Mouse (Mus musculus) E14TG2a.4 (cell line): Measurements from ENCODE around the gene Mark1.

Experiments
- CTCF ChIP-seq: conservative IDR thresholded peaks from 2 replicates; pipeline ENCODE4 v1.5.1; 2014; ENCODE audit warnings: low read length
- NANOG ChIP-seq: IDR thresholded peaks from 2 replicates; pipeline ENCODE4 v1.6.1; 2014; ENCODE audit warnings: borderline replicate concordance, low read length, mixed read lengths

DNA sequence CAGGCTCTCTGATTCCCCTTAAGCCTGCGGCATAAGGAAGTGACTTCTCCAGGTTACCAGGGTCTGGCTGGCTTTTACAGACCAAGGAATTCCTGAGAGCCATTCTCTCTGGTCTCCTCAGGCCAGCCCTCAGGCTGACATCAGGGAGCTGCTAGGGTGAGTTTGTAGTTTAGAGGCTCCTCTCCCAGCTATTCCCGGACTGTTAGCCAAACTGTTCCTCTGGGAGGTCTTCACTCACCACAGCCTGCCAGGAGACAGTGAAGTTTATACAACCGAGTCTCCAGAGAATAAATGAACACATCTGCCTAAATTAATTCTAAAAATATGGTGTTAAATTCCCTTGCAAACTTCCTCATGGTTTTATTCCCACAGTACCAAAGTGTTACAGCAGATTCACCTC lies 15.6 kb downstream of the Mark1 start:
- TF ChIP-seq CTCF: no peak
- TF ChIP-seq NANOG: no peak
